Mouse (Mus musculus) E14TG2a.4 (cell line): ENCODE measurements around the gene Ubash3a.

ENCODE experiments used
- H3K27me3 ChIP-seq: 2 replicates; pipeline ENCODE4 v1.6.1; 2014; ENCODE audit warnings: low read length, control low read depth; ENCODE audit not compliant: insufficient read depth
- H3K36me3 ChIP-seq: 2 replicates; pipeline ENCODE4 v1.6.1; 2014; ENCODE audit warnings: low read length, control low read depth; ENCODE audit not compliant: insufficient read depth
- H3K4me1 ChIP-seq: replicated peaks from 2 replicates; pipeline ENCODE4 v1.6.1; 2014; ENCODE audit warnings: low read depth, low read length, control low read depth
- H3K4me3 ChIP-seq: replicated peaks from 2 replicates; pipeline ENCODE4 v1.5.1; 2014; ENCODE audit warnings: mild to moderate bottlenecking, low read length
- H3K9me3 ChIP-seq: 2 replicates; pipeline ENCODE4 v1.6.1; 2014; ENCODE audit warnings: low read length, control low read depth
- CTCF ChIP-seq: conservative IDR thresholded peaks from 2 replicates; pipeline ENCODE4 v1.5.1; 2014; ENCODE audit warnings: low read length
- NANOG ChIP-seq: IDR thresholded peaks from 2 replicates; pipeline ENCODE4 v1.6.1; 2014; ENCODE audit warnings: borderline replicate concordance, low read length, mixed read lengths
- POU5F1 ChIP-seq: IDR thresholded peaks from 2 replicates; pipeline ENCODE4 v1.6.1; 2014; ENCODE audit warnings: low read length, borderline replicate concordance

Gene Ubash3a

GRCm38 (mm10) chr17:31207771-31208334 lies at the start of gene Ubash3a:
TSS of gene Ubash3a (plus strand) at chr17:31207873.
- no peaks in the 10 kb centered on the region for H3K9me3 ChIP-seq
- H3K36me3 ChIP-seq = no peaks in the 10 kb centered on the region
- no peak within 1 kb of the TSS for H3K4me3 ChIP-seq
- no peaks in the 10 kb centered on the region for H3K27me3 ChIP-seq
- H3K4me1 ChIP-seq = peaks cover 30% of the 10 kb centered on the region
- no peak for TF ChIP-seq POU5F1
- no peak for TF ChIP-seq CTCF
- TF ChIP-seq NANOG = no peak

GRCm38 (mm10) chr17:31157921-31158320 lies 49.8 kb upstream of the Ubash3a start:
- TF ChIP-seq NANOG (no peak), CTCF (no peak), POU5F1 (no peak)
- H3K36me3 ChIP-seq = no peaks in the 10 kb centered on the region
- no peak overlapping the region for H3K4me3 ChIP-seq
- H3K4me1 ChIP-seq = no peaks in the 10 kb centered on the region
- H3K27me3 ChIP-seq = peaks cover 7% of the 10 kb centered on the region; the same call in 1 of the 2 replicates
- H3K9me3 ChIP-seq = peaks cover 11% of the 10 kb centered on the region

GRCm38 (mm10) chr17:31160291-31160690 lies 47.4 kb upstream of the Ubash3a start:
- no peaks in the 10 kb centered on the region for H3K27me3 ChIP-seq
- H3K9me3 ChIP-seq = peaks cover 11% of the 10 kb centered on the region
- H3K36me3 ChIP-seq = no peaks in the 10 kb centered on the region
- no peaks in the 10 kb centered on the region for H3K4me1 ChIP-seq
- TF ChIP-seq CTCF (no peak), NANOG (no peak), POU5F1 (no peak)
- H3K4me3 ChIP-seq = no peak overlapping the region

GRCm38 (mm10) chr17:31162607-31163006 lies 45.1 kb upstream of the Ubash3a start:
- no peaks in the 10 kb centered on the region; the same call in 1 of the 2 replicates for H3K27me3 ChIP-seq
- H3K4me1 ChIP-seq = no peaks in the 10 kb centered on the region
- peaks cover 11% of the 10 kb centered on the region for H3K9me3 ChIP-seq
- H3K4me3 ChIP-seq = no peak overlapping the region
- no peaks in the 10 kb centered on the region for H3K36me3 ChIP-seq
- TF ChIP-seq CTCF (no peak), NANOG (no peak), POU5F1 (no peak)

- H3K9me3 ChIP-seq = peaks cover 7% of the 10 kb centered on the region
- no peak for TF ChIP-seq CTCF
- TF ChIP-seq NANOG = no peak
- no peak for TF ChIP-seq POU5F1
- no peaks in the 10 kb centered on the region; the same call in 1 of the 2 replicates for H3K27me3 ChIP-seq
- H3K4me3 ChIP-seq = no peak overlapping the region
- no peaks in the 10 kb centered on the region for H3K36me3 ChIP-seq
- H3K4me1 ChIP-seq = no peaks in the 10 kb centered on the region
These were observed 43.9 kb upstream of the Ubash3a start for GRCm38 (mm10) chr17:31163821-31164220.

GRCm38 (mm10) chr17:31165127-31165526 lies 42.5 kb upstream of the Ubash3a start, which contains the start of gene Tff1:
TSS of gene Tff1 (minus strand) at chr17:31165277.
- Histone ChIP-seq H3K27me3 (no peaks in the 10 kb centered on the region; the same call in 1 of the 2 replicates), H3K9me3 (no peaks in the 10 kb centered on the region), H3K4me3 (no peak within 1 kb of the TSS), H3K4me1 (no peaks in the 10 kb centered on the region), H3K36me3 (no peaks in the 10 kb centered on the region)
- TF ChIP-seq NANOG (no peak), CTCF (no peak), POU5F1 (no peak)

- TF ChIP-seq NANOG = no peak
- Histone ChIP-seq H3K27me3 (no peaks in the 10 kb centered on the region; the same call in 1 of the 2 replicates), H3K4me1 (no peaks in the 10 kb centered on the region), H3K9me3 (no peaks in the 10 kb centered on the region), H3K4me3 (no peak overlapping the region), H3K36me3 (no peaks in the 10 kb centered on the region)
These were observed 37.9 kb upstream of the Ubash3a start for GRCm38 (mm10) chr17:31169796-31170195.

GRCm38 (mm10) chr17:31176321-31176720 lies 31.4 kb upstream of the Ubash3a start:
- Histone ChIP-seq H3K27me3 (0 out of 2 replicates have a peak, but pooled peaks cover 6% of the 10 kb centered on the region), H3K9me3 (no peaks in the 10 kb centered on the region), H3K4me1 (no peaks in the 10 kb centered on the region), H3K4me3 (no peak overlapping the region), H3K36me3 (no peaks in the 10 kb centered on the region)
- TF ChIP-seq CTCF (no peak), POU5F1 (no peak), NANOG (no peak)

GRCm38 (mm10) chr17:31181490-31181889 lies 26.2 kb upstream of the Ubash3a start:
- peaks cover 15% of the 10 kb centered on the region for H3K4me1 ChIP-seq
- no peaks in the 10 kb centered on the region for H3K36me3 ChIP-seq
- peaks cover 6% of the 10 kb centered on the region; the same call in 1 of the 2 replicates for H3K27me3 ChIP-seq
- no peak overlapping the region for H3K4me3 ChIP-seq
- TF ChIP-seq CTCF (no peak), NANOG (no peak)
- H3K9me3 ChIP-seq = no peaks in the 10 kb centered on the region
